Mouse (Mus musculus) common myeloid progenitor, adult 5-6 weeks (primary cell): Measurements from ENCODE around the gene Magi3. TPM values are rescaled to one million over a fixed set of nuclear protein-coding genes. Genes with fewer than 3 reads are reported as not detected.

Experiments
- ATAC-seq: replicated peaks from 2 replicates; pipeline ENCODE4 v1.8.0; 2016; ENCODE audit warnings: low read depth, mild to moderate bottlenecking, moderate TSS enrichment, inconsistent platforms; ENCODE audit not compliant: poor library complexity, severe bottlenecking
- total RNA-seq: library from RNA; stranded (forward); fragments of 200-1000, 187-1606 nt; gene quantifications from 2 replicates; pipeline ENCODE4 v1.2.3, GENCODE M21; 2017

Magi3 gene
- total RNA-seq = 5.9 and 6.3 TPM in 2 replicates

DNA sequence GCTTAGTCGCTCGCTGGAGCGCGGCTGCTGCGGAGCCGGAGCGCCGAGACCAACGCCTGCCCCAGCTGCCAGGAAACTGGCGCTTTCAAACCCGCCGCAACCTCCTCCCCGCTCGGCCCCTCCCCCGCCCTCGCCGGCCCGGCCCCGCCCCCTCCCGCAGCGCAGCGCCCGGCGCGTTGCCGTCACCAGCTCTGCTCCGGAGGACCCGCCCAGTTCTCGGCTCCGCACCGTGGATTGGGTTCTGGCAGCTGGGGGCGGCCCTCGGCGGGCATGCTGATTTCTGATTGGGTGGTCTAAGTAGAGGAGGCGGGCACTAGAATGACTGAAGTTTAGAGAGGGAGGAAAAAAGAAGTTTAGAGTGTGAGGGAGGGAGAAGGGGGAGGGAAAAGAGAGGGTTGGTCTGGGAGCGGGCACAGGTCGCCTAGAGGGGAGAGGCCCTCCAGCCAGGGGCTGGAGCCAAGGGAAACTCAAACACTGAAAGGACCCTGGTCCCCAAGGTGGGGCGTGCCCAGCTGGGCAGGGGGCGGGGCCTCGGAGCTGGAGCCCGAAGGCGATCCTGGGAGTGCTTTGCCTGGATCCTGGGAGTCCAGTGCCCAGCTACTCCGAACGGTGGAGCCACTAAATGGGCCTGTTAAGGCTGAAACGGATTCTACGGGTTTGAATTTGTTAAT lies at the start of gene Magi3:
TSS of gene Magi3 (minus strand) at position 80 of the 671 bp plus-strand sequence.
- peak; percentile 94 for ATAC-seq

DNA sequence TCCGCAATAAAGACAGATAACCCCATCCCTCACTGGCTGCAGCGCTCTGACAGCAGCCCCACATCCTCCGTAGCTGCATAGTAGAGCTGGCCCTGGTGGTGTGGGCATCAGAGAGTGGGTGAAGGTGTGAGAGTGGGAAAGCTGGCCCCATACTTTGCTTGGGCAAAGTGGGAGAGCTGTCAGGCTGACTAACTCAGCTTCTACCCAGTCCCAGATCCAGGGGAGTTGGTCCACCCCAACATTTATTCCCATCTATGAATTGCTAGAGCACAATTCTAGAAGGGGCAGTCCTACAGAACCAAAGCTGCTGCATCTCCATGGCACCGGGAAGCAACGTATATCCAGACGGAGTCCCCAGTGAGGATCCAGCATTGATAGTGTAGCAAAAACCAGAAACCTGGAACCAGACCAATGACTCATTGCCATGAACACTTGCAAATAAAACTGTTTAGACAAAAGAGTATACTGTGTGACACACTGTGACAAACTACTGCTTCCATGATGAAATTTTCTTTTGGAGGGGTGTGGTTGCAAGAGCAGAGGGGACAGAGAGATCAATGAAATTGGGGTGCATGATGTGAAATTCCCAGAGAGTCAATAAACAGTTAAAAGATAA lies 44.5 kb upstream of the Magi3 start:
- ATAC-seq = no peak

DNA sequence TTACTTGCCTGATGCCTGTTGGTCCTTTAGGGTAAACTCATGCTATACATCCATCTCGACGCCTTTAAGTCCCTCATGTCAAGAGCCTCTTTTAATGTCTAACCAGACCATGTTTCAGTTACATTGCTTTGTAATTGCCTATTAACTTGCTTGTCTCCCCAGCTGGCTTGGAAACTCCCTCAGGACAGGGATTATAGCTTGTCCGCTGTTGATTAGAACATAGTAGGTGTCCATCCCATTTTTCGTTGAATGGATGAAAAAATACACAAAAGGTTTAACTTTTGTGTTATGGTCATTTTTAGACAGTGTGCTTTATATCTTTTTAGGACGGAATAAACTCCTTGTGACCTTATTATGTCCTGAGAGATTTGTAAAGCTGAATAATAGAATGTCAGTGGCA lies 40.0 kb upstream of the Magi3 start:
- ATAC-seq = no peak

- no peak for ATAC-seq
These were observed 39.0 kb upstream of the Magi3 start for GRCm38 (mm10) chr3:104259168-104259567.

GRCm38 (mm10) chr3:104257041-104257440 lies 36.9 kb upstream of the Magi3 start:
- no peak for ATAC-seq

- ATAC-seq = no peak
These were observed 33.6 kb upstream of the Magi3 start for GRCm38 (mm10) chr3:104253760-104254159.

DNA sequence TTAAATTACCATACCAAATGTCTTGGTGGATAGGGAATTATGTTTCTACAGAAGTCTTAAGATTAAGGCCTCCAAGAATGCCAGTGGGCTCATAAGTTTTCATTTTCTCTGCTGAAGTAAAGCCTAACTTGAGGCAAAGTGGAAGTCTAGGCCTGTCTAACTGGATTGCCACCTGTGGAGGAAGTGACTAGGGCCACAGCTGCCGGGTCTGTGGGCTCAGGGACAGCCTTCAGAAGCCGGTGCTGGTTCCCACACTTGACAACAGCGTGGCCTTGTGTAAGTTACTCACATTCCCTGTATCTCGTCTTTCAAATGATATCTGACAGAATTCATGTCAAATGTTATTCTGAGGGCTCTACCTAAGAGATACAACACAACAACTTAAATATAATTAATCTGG lies 27.7 kb upstream of the Magi3 start:
- peak; percentile 76 for ATAC-seq

- ATAC-seq = peak; percentile 76
These were observed 26.9 kb upstream of the Magi3 start for GRCm38 (mm10) chr3:104247057-104247456.

- no peak for ATAC-seq
These were observed 24.2 kb upstream of the Magi3 start for GRCm38 (mm10) chr3:104244373-104244772.

DNA sequence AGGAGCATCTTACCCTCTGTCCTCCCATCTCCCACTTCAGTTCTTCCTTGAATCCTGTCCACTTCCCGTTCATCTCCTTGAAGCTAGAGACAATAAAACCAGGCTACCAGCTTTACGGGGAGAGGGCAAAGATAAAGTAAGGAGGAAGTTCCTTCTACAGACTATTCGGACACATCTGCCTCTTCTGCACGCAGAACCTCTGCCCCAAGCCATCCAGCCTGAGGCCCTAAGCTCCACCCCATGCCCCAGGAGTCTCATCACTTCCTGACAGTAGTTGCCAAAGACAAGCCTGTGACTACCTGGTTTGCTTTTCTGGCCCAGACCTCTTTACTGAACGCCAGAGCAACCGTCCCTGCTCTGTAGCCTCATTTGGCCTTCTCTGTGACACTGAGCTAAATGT lies 23.8 kb upstream of the Magi3 start:
- ATAC-seq = no peak

DNA sequence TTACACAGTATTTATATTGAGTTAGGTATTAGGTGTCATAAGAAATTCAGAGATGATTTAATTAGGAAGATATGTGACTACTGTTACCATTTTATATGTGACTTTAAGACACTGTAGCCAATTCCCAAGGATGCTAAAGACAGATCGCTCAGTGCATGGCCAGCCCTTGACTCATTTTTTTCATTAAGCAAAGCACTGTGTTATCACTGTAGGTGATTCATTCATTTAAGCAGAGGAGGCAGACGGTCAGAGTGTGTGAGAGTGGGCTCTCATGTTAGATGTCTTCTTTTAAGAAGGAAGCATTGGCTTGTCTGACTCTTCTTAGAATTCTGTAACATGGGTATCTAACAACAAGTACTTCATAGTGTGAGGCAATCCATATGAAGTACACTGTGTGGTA lies 19.6 kb upstream of the Magi3 start:
- no peak for ATAC-seq

DNA sequence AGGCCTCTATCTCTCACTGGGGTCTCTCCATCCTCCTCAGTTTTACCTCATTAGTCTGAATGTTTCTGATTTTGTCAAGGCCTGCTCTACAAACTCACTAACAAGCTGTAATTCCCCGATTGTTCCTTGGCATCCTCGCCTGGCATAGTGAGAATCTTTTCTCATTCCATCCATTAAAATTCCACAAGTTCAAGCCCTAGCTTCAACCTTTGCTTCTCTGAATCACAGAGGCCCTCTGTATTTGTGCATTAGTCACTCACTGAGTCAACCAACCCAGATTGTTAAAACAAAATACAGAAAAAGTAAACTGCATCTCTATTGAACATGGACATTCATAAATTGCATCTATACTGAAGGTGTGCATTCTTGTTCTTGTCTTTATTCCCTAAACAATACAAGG lies 19.2 kb upstream of the Magi3 start:
- ATAC-seq = no peak

GRCm38 (mm10) chr3:104237846-104238440 lies 17.8 kb upstream of the Magi3 start:
- ATAC-seq = no peak

GRCm38 (mm10) chr3:104236029-104236428 lies 15.9 kb upstream of the Magi3 start:
- peak; percentile 56 for ATAC-seq

DNA sequence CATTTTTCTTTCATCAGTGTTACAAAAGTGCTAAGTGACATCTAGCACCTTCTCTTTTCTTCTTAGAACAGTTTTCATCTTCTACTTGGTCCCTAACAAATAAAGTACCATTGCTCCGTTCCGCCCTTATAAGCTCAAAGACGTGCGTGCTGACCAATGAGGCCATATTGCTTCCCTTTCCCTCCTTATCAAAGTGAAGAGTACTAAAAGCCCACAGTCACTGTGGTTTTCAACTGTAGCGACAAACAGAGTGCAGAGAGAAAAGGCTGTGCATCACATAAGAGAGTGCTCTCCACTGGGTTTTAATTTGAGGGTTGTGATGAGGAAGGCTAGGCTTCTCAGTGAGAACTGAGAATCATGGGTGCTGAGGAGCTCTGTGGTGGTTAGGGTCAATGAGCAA lies 14.9 kb upstream of the Magi3 start:
- ATAC-seq = peak; percentile 80

DNA sequence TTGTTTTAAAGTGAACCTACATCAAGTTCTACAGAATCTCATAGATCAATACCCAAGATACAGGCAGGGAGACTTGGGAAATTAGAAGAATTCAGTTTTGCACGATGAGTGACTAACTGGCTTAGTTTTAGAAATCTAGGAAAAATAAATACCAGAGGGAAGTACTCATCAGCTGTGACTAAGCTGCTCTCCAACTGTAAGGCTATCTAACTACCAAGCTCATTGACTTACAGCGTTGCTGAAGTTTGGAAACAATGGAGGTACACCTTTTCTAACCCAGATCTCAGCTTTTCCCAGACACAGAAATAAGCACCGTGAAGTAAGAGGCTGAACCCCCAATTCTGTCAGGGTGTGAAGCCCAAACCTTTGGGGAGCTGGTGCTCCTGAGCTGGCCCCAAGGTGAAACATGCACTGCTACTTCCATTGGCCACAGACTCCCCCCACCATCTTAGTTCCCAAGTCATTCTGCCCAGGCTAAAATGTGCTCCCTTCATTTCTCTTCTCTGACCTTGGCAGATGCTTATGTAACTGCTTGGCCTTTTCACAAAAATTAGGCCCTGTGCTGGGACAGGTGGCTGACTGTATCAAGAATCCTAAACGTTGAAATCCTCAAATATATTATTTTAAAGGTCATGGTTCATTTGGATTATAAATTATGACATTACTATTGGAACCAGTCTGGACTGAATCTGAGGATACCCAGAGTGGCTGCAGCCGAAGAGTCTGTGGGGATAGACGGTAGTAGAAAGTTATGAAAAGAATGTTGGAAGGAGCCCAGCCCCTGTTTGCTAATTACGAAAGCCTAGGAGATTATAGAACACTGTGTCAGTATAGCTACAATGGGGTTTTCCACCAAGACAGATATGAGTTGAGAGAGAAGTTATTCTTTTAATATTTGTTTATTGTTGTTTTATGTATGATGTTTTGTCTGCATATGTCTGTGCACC lies 13.5 kb upstream of the Magi3 start:
- no peak for ATAC-seq

GRCm38 (mm10) chr3:104227438-104228111 lies 7.4 kb upstream of the Magi3 start:
- ATAC-seq = no peak

DNA sequence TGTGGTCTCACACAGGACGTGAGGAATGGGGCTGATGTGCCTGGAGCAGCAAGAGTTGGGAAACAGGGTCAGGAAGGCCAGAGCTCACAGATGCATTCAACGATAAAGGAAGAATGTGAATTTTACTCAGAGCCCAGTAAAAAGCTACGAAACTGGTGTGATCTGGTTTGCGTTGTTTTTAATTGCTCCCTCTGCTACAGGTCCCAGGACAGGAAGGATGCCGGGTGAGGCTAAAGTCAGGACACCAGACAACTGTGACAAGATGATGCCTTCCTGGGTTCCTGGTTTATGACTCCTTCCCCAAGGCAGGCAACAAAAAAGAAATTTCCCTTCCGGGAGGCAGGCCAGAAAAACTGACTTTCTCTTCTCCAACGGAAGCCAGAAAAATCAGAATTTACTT lies 6.6 kb upstream of the Magi3 start:
- no peak for ATAC-seq

DNA sequence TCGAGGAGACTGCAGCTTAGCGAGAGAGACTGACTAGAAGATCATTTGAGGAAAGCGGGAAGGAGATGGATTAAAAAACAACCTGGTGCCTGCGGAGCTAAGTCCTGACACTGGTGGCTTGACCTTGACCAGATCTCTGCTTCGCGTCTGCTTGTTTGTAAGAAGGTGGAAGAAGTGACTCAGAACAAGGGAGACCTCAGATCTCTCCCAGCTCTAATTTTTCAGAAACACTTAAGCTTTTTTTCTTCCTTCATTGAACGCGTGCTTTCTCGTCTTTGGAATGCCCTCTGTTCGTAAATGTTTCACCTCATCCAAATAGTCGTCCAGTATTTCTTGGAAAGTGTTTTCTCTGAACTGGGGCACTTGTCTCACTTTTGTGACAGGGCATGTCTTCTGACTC lies 982 bp upstream of the Magi3 start:
- no peak for ATAC-seq
